Mouse (Mus musculus): ENCODE data around the gene Rdh14.

GRCm38 (mm10) chr12:10411453-10411852 lies 20.9 kb downstream of the Rdh14 start:
- no peak for TF ChIP-seq CTCF (IDR thresholded peaks at IDR 0.05; ENCODE audit: low read depth)
- TF ChIP-seq EP300 (IDR thresholded peaks at IDR 0.05; ENCODE audit: low read depth) = no peak

Data from liver, embryonic 14.5 days (tissue).